Mouse (Mus musculus): ENCODE data around the gene Zfp457. TPM values are rescaled to one million over a fixed set of nuclear protein-coding genes. Genes with fewer than 3 reads are reported as not detected.

The Zfp457 gene
- polyA plus RNA-seq, 1 experiment from 2014 or later: 0.15 TPM

Other genes with a start within 250 kb of the Zfp457 start
- 1.0 and 1.1 TPM in 2 replicates for gene Zfp712, start 245.3 kb downstream of the Zfp457 start, polyA plus RNA-seq (2016; fragmentation: Nextera tagmentation; extraction: Ambion mirVana)
- 1.4 and 1.6 TPM in 2 replicates for gene Zfp708, start 208.5 kb downstream of the Zfp457 start, polyA plus RNA-seq (2016; fragmentation: Nextera tagmentation; extraction: Ambion mirVana)
- 1.3 and 2.5 TPM in 2 replicates for gene Gm28557, start 197.9 kb downstream of the Zfp457 start, polyA plus RNA-seq (2016; fragmentation: Nextera tagmentation; extraction: Ambion mirVana)
- gene Rslcan18, start 190.2 kb downstream of the Zfp457 start, polyA plus RNA-seq (2016; fragmentation: Nextera tagmentation; extraction: Ambion mirVana): 0.13 and 0.29 TPM in 2 replicates
- gene Zfp759, start 184.8 kb downstream of the Zfp457 start, polyA plus RNA-seq (2016; fragmentation: Nextera tagmentation; extraction: Ambion mirVana): 0.64 and 0.81 TPM in 2 replicates
- gene Rsl1, start 133.3 kb downstream of the Zfp457 start, polyA plus RNA-seq (2016; fragmentation: Nextera tagmentation; extraction: Ambion mirVana): 1.9 and 2.6 TPM in 2 replicates
- gene Zfp455, start 112.0 kb downstream of the Zfp457 start, polyA plus RNA-seq (2016; fragmentation: Nextera tagmentation; extraction: Ambion mirVana): 0.35 and 0.62 TPM in 2 replicates
- 0.74 and 0.92 TPM in 2 replicates for gene Zfp458, start 28.0 kb downstream of the Zfp457 start, polyA plus RNA-seq (2016; fragmentation: Nextera tagmentation; extraction: Ambion mirVana)
- gene Zfp595, start 26.1 kb upstream of the Zfp457 start, polyA plus RNA-seq (2016; fragmentation: Nextera tagmentation; extraction: Ambion mirVana): 1.1 TPM in 2 replicates
- 0.26 and 0.38 TPM in 2 replicates for gene Gm28044, start 54.1 kb upstream of the Zfp457 start, polyA plus RNA-seq (2016; fragmentation: Nextera tagmentation; extraction: Ambion mirVana)
- gene Zfp953, start 54.1 kb upstream of the Zfp457 start, polyA plus RNA-seq (2016; fragmentation: Nextera tagmentation; extraction: Ambion mirVana): 0.82 and 1.1 TPM in 2 replicates
- gene Gm28041, start 69.2 kb upstream of the Zfp457 start, polyA plus RNA-seq (2016; fragmentation: Nextera tagmentation; extraction: Ambion mirVana): 0.50 TPM in 1 of 2 replicates, not detected in the other
- gene Zfp456, start 69.3 kb upstream of the Zfp457 start, polyA plus RNA-seq (2016; fragmentation: Nextera tagmentation; extraction: Ambion mirVana): 0.78 and 0.85 TPM in 2 replicates
- gene Zfp429, start 93.3 kb upstream of the Zfp457 start, polyA plus RNA-seq (2016; fragmentation: Nextera tagmentation; extraction: Ambion mirVana): 1.6 and 3.1 TPM in 2 replicates
- 0.05 and 1.6 TPM in 2 replicates for gene Zfp459, start 114.9 kb upstream of the Zfp457 start, polyA plus RNA-seq (2016; fragmentation: Nextera tagmentation; extraction: Ambion mirVana)
- 5.5 and 6.6 TPM in 2 replicates for gene Zfp874a, start 145.1 kb upstream of the Zfp457 start, polyA plus RNA-seq (2016; fragmentation: Nextera tagmentation; extraction: Ambion mirVana)
- gene Zfp874b, start 177.8 kb upstream of the Zfp457 start, polyA plus RNA-seq (2016; fragmentation: Nextera tagmentation; extraction: Ambion mirVana): 1.9 and 3.3 TPM in 2 replicates
- gene Zfp58, start 194.1 kb upstream of the Zfp457 start, polyA plus RNA-seq (2016; fragmentation: Nextera tagmentation; extraction: Ambion mirVana): 4.1 TPM in 2 replicates
- not detected in 2 replicates for gene Gm26965, start 219.7 kb upstream of the Zfp457 start, polyA plus RNA-seq (2016; fragmentation: Nextera tagmentation; extraction: Ambion mirVana)
- gene Zfp87, start 219.7 kb upstream of the Zfp457 start, polyA plus RNA-seq (2016; fragmentation: Nextera tagmentation; extraction: Ambion mirVana): 9.4 and 9.7 TPM in 2 replicates
- 6.8 TPM in 2 replicates for gene Zfp748, start 247.3 kb upstream of the Zfp457 start, polyA plus RNA-seq (2016; fragmentation: Nextera tagmentation; extraction: Ambion mirVana)

Data from liver, embryonic 12.5 days (tissue).